Comparison of ENCODE assay signal across 9 mouse cellular contexts in genomic region chr5:118602706-118603105, GRCm38 (mm10).
"Had no signal": no experiment of that assay in that cellular context is flagged by ENCODE, and none has a peak within 500 bp of the region (broad histone marks: within the 10 kb centered on the region; RNA-seq: fewer than 3 reads in every experiment).

No protein-coding gene starts in this region.

- DNase-seq: kidney, postnatal 14 days; left cerebral cortex, postnatal 4 days; lung, adult 2 months; lung, postnatal 36 days; retina, postnatal 1 day; right cerebral cortex, postnatal 4 days; spleen, adult 18-20 months; thymus, adult 18-20 months; thymus, postnatal 25 days had no signal
